Mouse (Mus musculus) spleen, adult 2 months (tissue): ENCODE measurements around the gene Atl3.

ENCODE experiments used
- CTCF ChIP-seq: fragments of 200-500 bp; IDR thresholded peaks from 2 replicates; pipeline ENCODE4 v1.5.1; 2011; ENCODE audit warnings: mild to moderate bottlenecking, inconsistent platforms; ENCODE audit not compliant: insufficient read depth, insufficient read length, insufficient replicate concordance; ENCODE audit errors: extremely low read depth
- POLR2A ChIP-seq: fragments of 200-500 bp; IDR thresholded peaks from 2 replicates; pipeline ENCODE4 v1.6.1; 2011; ENCODE audit warnings: low read depth, low read length, inconsistent platforms

- TF ChIP-seq CTCF, result no peak
- no peak for TF ChIP-seq POLR2A
Measured at GRCm38 (mm10) chr19:7516437-7516836, 22.6 kb downstream of the Atl3 start.
